Mouse (Mus musculus): ENCODE measurements around the gene Hivep3. TPM values are rescaled to one million over a fixed set of nuclear protein-coding genes. Genes with fewer than 3 reads are reported as not detected.
A peak's percentile ranks its signal among the peaks of the same experiment; 100 is the strongest.

Gene Hivep3
- total RNA-seq, 2 experiments from 2014 or later = 58.0 to 67.2 TPM

DNA sequence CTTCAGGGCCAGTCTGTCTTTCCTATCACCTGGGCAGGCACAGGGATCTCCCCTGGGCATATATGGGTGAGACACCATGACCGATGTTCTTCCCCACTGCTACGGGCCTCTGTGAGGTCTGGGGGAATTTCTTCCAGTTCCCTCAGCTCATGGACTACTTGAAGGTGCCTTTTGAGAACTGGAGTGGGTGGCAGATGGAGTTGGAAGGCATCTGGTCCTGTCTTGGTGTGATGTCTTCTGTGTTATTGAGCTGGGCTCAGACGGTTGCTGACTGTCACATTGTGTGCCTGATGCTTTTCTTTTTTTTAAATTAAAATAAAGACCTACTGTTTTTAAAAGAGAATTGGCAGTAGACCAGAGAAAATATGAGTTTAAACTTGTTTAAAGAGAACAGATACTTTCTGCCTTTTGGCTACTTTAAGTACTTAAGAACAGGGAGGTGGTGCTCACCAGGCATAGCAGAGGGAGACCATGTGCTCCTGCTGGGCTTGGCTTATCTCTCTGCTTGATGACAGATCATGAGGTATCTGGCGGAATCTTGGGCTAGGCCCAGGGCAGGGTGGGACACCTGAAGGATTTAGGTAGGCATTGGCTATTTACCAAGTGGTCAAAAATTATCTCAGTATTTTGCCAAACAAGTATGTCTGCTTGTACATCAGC lies 26.1 kb downstream of the Hivep3 start:
- peak; percentile 50 to 88 for DNase-seq (ENCODE audit: low spot score in 2 of 2)
- intact Hi-C loops (cut with DNase I) = loop anchor here (2.0 to 10.0 kb wide), 5 partner anchors 53 to 275 kb away; no protein-coding TSS in a partner anchor

DNA sequence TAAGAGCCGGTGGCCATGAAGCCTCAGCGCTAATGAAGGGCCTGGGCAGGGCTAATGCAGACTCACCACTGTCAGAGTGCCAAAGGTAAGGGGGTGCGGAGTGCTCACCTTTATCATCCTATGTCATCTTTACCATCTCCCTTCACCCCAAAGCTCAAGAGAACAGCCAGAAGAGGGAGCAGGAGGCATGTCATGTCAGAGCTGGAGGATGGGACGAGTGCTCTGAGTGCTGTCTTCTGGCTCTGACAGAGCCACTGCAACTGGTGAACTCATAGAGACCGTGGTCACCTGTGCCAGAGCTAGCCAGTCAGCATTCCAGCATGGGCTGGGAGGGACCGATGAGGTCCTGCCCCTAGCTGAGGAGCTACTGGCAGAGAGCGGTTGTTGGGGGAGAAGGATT lies 27.2 kb downstream of the Hivep3 start:
- DNase-seq (ENCODE audit: low spot score in 2 of 2) = no peak
- intact Hi-C loops (cut with DNase I) = loop anchor here (2.0 to 5.0 kb wide), 3 partner anchors 51 to 141 kb away; no protein-coding TSS in a partner anchor

DNA sequence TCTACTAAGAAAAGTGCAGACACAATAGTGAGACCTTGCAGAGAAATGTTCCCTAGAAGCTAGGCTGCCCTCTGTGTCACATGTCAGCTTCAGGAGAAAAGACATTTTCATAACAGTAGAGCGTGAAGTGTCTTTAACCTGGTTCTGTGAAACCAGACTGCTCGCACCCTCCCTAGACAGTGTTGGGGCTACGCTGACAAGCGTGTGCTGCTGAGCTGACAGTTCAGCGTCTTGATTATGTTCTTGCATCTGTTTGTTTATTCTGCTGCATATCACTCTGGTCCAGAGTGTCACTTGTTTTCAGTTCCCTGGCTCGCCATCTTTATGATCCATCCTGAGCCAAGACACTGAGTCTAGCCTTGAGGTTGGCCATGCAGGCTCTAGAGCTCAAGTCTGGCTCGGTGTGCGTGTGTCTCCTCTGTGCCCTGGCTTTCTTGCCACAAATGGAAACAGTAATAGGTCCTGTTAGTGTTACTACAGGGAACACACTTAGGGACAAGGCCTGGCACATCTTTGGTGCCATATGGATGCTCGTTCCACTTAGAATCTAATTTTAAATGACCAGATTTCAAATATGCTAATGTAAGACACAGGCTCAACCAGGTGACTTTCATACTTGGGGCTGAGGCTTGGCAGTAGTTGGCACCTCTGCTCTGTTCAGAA lies 28.0 kb downstream of the Hivep3 start:
- intact Hi-C loops (cut with DNase I) = loop anchor here (2.0 to 5.0 kb wide), 3 partner anchors 51 to 141 kb away; no protein-coding TSS in a partner anchor
- DNase-seq (ENCODE audit: low spot score in 2 of 2) = peak; percentile 31 to 78

DNA sequence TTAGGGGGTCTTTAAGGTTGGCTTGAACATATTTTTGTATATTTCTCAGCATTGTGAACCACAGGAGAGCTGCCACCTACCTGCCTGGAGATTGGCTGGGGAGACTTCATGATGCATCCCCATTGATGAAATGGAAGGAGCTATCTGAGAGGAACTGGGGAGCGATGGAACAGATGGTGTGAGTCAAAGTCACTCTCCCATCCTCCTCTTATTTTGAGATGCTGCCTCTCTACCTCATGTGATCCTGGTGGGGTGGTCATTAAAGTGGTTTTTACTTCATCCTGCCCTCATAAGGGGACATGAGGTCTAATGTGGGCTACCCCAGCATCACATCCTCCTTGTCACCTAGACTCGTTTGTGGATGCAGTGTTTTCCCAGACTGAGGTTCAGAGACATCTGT lies 28.6 kb downstream of the Hivep3 start:
- intact Hi-C loops (cut with DNase I) = loop anchor here (5.0 kb wide), 2 partner anchors 50 to 140 kb away; no protein-coding TSS in a partner anchor
- peak in 1 of 2 experiments; percentile 58 for DNase-seq (ENCODE audit: low spot score in 2 of 2)

DNA sequence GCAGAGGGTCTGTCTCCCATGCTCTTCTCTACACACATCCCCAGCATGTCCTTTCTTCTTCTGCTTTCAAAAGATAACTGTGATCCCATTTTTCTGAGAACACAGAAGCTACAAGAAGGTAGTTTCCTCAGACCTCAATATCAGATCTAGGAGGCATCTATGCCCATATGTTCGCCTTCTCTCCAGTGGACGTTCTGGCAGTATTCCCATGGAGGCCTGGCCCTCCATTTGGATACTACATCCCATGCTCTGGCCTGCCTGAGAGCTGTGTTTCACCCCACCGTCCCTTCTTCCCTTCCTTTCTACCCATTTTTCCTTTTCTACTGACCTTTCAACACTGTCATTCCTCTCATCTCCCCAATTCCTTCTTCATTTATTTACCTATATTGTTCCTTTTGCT lies 34.5 kb downstream of the Hivep3 start:
- DNase-seq (ENCODE audit: low spot score in 2 of 2) = no peak
- intact Hi-C loops (cut with DNase I) = no loop called here

DNA sequence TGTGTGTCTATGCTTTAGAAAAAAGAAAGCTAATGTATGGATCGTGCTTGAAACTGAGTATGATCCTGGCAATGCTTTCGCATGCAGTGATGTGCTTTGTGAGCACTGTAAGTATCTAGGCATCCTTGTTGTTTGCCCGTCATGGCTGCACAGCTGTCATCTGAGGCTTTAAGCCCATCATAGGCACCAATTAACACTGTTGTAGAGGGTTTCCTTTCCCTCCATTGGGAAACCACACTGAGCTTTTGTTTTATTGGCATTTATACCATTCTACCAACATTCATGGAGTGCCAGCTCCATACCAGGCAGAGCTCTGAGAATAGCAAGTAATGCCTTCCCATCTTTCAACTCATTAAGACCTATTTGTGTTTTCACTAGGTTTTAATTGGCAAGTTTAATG lies 42.3 kb downstream of the Hivep3 start:
- intact Hi-C loops (cut with DNase I) = no loop called here

DNA sequence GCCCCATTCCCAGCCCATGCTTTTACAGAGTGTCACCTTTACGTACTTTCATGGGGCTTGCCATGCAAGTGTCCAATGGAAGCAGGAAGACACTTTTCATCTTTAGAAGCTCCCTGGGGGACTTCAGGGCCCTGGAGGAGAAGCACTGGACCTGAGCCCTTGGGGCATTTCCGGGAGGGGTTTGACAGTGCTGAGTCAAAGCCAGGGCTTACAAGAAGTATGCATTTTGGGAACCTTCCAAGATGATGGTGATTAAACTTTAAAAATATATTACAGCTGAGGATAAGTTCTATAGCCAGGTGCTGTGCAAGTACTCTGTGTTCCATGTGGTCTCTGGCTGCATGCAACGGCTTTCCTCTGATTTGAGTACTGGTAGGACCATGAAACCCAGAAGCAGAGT lies 43.6 kb downstream of the Hivep3 start:
- intact Hi-C loops (cut with DNase I) = no loop called here
- DNase-seq (ENCODE audit: low spot score in 2 of 2) = no peak

More for the DNA sequence above, 42.3 kb downstream of the Hivep3 start:
- DNase-seq (ENCODE audit: low spot score in 2 of 2) = no peak

DNA sequence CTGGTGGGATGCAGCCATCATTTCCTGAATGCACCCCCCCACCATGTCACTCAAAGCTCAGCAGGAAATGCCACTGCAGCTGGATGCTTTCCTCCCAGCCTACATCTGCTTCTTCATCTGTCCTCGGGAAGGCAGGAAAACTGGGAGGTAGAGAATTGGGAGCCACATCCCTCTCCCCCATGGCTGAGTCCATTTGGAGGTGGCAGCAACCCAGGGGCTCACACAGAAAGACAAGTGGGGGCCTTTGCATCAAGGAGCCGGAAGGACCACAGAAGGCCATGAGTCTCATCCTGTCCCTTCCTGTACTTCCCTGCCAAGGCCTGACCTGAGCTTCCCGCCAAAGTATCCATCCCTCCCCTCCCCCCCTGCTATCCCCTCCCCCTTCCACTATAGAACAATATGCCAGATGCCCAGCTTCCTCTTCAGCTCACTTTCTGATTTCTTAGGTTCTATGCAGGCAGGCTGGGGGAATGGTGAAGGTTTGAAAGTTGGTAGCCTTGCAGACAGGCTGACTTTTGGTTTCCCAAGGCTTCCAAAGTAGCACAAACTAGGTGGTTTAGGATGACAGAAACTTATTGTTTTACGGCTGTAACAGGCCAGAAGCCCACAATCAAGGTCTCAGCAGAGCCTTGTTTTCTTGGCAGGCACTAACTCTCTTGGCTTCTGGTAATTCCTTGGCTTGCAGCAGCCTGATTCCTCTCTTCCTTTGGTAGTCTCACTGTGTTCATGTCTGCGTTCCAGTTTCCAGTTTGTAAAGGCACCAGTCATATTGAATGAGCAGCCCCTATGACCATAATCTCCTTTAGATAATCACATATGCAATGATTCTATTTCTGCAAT lies 46.2 kb downstream of the Hivep3 start:
- intact Hi-C loops (cut with DNase I) = no loop called here
- peak; percentile 8 to 24 for DNase-seq (ENCODE audit: low spot score in 2 of 2)

DNA sequence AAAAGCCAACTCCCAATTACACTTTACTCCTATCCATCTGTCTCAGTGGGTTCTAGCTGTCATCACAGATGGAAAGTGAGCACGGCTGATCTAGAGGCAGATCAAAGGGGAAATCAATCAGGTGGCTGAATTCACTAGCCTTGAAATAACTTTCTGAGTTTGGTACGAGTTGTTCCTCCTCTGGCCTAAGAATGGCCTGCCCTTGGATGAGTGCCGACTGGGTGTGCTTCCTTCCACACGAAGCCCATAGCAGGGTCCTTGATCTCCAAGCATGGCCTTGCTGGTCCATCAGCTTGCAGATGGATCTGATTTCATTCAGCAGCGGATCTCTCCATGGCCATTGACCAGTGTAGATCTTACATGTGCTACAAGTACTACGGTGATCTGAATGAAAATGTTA lies 47.3 kb downstream of the Hivep3 start:
- DNase-seq (ENCODE audit: low spot score in 2 of 2) = no peak
- intact Hi-C loops (cut with DNase I) = no loop called here

DNA sequence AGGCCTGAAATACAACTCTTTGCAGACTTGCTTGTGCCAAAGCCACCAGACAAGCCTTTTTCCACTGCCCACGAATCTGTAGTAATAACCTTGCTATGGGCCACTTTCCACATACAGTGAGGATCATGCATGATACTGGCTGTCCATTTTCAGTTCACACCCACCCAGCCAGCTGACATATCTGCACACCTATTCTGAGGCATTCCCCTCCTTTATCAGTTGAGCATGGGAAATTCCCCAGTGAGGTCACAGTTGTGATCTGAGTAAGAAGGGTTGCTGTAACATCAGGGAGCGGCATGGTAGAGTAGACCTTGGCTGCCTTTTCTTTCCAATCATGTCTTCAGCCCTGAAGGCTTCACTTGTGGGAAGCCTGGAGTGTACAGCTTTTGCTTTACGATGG lies 51.4 kb downstream of the Hivep3 start:
- intact Hi-C loops (cut with DNase I) = no loop called here
- DNase-seq (ENCODE audit: low spot score in 2 of 2) = no peak

DNA sequence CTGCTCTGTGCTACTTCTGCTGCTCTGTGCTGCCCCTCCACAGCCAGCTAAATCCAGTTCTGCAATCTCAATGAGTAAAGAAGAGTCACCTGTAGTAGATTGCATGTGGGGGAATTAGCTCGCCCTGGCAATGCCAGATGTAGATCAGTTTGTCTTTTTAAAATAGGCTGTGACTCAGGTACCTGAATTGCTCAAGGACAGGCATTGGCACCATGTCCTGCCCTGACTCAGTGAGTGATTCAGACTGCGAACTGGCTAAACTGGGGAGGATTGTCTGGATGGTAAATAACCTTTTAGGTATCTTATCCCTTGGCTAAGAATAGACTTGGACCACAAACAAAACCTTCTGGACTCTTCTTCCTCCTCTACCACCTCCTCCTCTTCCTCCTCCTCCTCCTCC lies 52.7 kb downstream of the Hivep3 start:
- DNase-seq (ENCODE audit: low spot score in 2 of 2) = peak in 1 of 2 experiments; percentile 29
- intact Hi-C loops (cut with DNase I) = no loop called here

DNA sequence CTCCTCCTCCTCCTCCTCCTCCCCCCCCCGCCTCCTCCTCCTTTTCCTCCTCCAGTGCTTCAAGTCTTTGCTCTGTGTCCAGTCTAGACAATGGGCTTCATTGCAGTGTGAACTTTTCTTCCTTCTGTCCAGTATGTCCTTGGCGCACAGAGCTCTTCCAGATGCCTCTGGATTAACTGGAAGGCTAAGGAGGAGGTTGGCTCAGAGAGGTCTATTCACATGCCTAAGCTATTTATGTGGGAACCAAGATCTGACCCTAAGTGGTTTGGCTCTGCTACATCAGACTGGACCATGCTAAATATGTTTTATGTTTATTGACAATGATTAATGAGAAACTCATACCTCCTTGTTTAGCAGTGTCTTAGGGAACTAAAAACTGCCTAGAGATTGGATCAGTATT lies 53.1 kb downstream of the Hivep3 start:
- intact Hi-C loops (cut with DNase I) = no loop called here
- DNase-seq (ENCODE audit: low spot score in 2 of 2) = no peak

DNA sequence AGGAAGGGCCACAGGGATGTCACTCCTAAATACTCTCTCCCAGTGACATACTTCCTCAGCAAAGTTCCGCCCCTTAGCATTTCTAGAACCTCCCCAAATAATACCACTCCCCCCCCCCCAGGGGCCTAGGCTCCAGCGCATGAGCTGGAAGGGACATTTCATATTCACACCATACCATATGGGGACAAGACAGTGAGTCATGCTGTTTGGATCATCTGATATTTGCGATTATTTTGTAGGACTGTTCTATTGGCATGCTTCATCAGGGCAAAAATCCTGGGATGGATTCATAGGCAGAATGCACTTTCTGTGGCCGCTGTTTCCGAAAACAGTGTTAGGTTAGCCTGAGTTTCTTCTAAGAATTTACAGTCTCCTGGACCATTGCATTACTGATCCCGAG lies 55.2 kb downstream of the Hivep3 start:
- no peak for DNase-seq (ENCODE audit: low spot score in 2 of 2)
- intact Hi-C loops (cut with DNase I) = no loop called here

DNA sequence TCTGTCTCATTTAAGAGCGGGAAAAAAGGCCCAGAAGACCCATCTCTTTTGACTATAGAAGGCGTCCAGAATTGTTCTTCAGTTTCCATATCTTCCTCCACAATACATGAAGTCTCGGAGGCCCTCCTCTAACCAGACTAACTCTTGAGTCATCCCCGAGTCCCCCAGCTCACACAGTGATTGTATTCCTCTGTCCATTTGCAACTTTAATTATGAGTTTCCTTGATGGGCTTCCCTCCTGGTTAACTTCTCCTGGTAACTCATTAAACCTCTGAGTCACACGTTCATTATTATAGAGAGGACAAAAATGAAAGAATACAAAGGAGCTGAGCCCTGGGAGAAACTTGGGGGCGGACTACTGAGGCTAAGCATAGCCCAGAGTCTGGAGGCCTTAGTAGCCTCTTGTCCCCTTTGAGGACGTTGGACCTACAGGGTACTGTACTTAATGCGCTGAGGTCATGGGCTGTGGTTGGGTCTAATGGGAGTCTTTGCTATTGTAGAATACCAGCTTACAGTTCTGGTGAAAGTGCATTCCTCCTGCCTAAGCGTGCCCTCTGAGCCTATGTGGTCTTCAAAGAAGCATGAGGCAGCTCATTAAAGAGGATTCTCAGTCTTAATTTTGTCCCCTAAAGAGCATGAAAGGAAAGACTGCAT lies 56.0 kb downstream of the Hivep3 start:
- DNase-seq (ENCODE audit: low spot score in 2 of 2) = no peak
- intact Hi-C loops (cut with DNase I) = no loop called here

DNA sequence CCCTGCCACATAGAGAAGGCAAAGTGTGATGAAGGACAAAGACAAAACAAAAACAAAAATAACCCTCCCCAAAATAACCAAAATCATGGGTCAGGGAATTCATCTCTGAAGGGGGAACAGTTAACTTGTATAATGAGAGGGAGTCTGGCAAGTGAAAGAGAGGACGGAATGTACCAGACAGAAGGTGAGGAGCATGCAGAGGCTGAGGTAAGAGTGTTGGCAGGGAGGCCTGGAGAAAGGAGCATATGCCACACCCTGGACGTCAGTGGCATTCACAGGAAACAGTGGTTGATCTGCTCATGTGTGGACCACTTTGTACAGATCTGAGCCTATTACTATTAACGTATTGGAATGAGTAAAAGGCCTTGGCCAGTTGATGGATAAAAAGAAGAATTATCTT lies 65.3 kb downstream of the Hivep3 start:
- intact Hi-C loops (cut with DNase I) = no loop called here
- no peak for DNase-seq (ENCODE audit: low spot score in 2 of 2)

DNA sequence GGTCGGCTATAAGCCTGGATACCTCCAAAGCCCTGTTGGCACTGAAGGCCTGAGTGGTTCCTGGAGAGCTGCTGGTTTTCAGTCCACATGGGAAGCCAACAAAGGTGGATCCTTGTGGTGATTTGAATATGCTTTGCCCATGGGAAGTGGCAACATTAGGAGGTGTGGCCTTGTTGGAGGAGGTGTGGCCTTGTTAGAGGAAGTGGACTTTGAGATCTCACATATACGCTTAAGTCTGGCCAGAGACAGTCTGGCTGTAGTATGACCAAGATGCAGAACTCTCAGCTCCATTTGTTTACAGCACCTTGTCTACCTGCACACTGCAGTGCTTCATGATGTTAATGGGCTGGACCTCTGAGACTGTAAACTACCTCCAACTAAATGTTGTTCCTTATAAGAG lies 73.0 kb downstream of the Hivep3 start:
- intact Hi-C loops (cut with DNase I) = loop anchor here (5.0 kb wide), 1 partner anchor 69 kb away; no protein-coding TSS in a partner anchor
- no peak for DNase-seq (ENCODE audit: low spot score in 2 of 2)

DNA sequence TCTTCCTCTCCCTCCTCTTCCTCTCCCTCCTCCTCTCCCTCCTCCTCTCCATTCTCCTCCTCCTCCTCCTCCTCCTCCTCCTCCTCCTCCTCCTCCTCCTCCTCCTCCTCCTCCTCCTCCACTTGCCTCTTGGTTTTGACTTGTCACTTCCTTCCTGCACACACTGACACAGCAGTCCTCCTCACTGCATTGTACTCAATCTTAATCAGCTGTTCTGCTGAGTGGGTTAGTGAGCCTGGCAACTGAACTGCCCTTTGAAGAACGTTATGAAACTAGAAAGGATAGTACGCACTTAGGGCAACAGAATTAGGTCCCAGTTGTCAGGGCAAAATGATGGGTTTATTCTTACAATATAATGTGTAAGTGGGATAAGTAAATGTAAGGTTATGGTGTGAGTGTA lies 73.8 kb downstream of the Hivep3 start:
- intact Hi-C loops (cut with DNase I) = loop anchor here (5.0 kb wide), 1 partner anchor 70 kb away; no protein-coding TSS in a partner anchor
- no peak for DNase-seq (ENCODE audit: low spot score in 2 of 2)

DNA sequence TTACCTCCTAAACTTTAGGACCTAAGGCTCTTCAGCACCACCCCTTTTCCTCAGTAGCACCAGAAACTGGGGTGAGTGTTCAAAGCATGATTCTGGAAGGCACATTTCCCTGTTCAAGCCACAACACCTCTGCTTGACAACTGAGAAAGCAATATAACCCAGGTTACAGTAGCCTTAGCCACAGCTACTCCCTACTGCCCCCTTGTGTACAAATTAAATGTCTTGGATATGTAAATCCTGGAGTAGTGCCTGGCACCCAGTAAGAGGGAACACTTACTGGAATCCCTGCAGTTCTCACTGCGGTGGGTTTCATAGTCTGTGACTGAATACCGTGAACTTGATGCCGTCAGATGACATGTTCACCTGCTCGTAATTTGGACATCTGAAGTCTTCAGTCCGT lies 75.7 kb downstream of the Hivep3 start:
- intact Hi-C loops (cut with DNase I) = loop anchor here (5.0 kb wide), 1 partner anchor 72 kb away; no protein-coding TSS in a partner anchor
- DNase-seq (ENCODE audit: low spot score in 2 of 2) = peak; percentile 44 to 60

DNA sequence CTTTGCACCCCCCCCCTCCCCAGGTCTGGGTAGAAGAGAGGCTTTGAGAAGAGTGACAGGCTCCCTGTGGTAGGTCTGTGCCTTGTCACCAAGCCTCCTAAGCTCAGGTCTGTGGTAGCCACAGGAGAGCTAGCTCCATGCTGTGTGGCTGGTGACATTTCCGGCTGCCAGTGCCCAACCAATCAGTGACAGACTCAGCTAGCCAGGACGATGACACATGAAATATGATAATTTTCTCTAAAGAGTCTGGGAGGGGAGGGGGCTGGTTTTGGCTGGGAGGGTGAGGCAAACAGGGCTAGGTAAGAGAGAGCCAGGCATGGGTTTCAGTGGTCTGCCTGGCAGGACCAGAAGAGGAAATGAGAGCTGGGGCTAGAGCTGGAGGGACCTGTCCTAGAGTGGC lies 79.2 kb downstream of the Hivep3 start:
- intact Hi-C loops (cut with DNase I) = loop anchor here (5.0 kb wide), 3 partner anchors 50 to 90 kb away; no protein-coding TSS in a partner anchor
- peak; percentile 44 to 86 for DNase-seq (ENCODE audit: low spot score in 2 of 2)

All from left cerebral cortex, postnatal 25 days (tissue).